Mouse (Mus musculus) limb, embryonic 12.5 days (tissue): ENCODE data around the gene Gpr84. TPM values are rescaled to one million over a fixed set of nuclear protein-coding genes. Genes with fewer than 3 reads are reported as not detected.

Source experiments
- ATAC-seq: fragments of 200-750 bp; cut with Nextera tagmentation; 2 replicates; pipeline ENCODE4 v1.8.0; 2017; ENCODE audit warnings: low read depth, moderate TSS enrichment; ENCODE audit not compliant: insufficient number of reproducible peaks, insufficient read depth, low FRiP score, low TSS enrichment
- H3K27ac ChIP-seq: fragments of 300-500 bp; sonication (generic); 2 replicates; pipeline ENCODE4 v1.5.1; 2016; ENCODE audit warnings: mild to moderate bottlenecking, moderate library complexity
- H3K27me3 ChIP-seq: fragments of 300-500 bp; sonication (generic); 2 replicates; pipeline ENCODE4 v1.6.1; 2016; ENCODE audit warnings: mild to moderate bottlenecking, moderate library complexity
- H3K36me3 ChIP-seq: fragments of 300-500 bp; sonication (generic); 2 replicates; pipeline ENCODE4 v1.6.1; 2016; ENCODE audit warnings: mild to moderate bottlenecking, moderate library complexity
- H3K4me1 ChIP-seq: fragments of 300-500 bp; sonication (generic); replicated peaks from 2 replicates; pipeline ENCODE4 v1.6.1; 2016
- H3K4me2 ChIP-seq: fragments of 300-500 bp; sonication (generic); 2 replicates; pipeline ENCODE4 v1.6.1; 2016; ENCODE audit warnings: mild to moderate bottlenecking, moderate library complexity
- H3K4me3 ChIP-seq: fragments of 300-500 bp; sonication (generic); replicated peaks from 2 replicates; pipeline ENCODE4 v1.5.1; 2016; ENCODE audit warnings: mild to moderate bottlenecking
- H3K9ac ChIP-seq: fragments of 300-500 bp; sonication (generic); replicated peaks from 2 replicates; pipeline ENCODE4 v1.6.1; 2016; ENCODE audit warnings: mild to moderate bottlenecking, moderate library complexity
- H3K9me3 ChIP-seq: fragments of 300-500 bp; sonication (generic); 2 replicates; pipeline ENCODE4 v1.6.1; 2016; ENCODE audit warnings: mild to moderate bottlenecking, moderate library complexity
- WGBS: fragments of 180-500 bp; shearing (Covaris S2); methylation state at CpG from one replicate; pipeline ENCODE4 v1.1.7; 2016; 5-methylcytosine and 5-hydroxymethylcytosine counted together
- polyA plus RNA-seq: library from polyadenylated mRNA; unstranded; fragments of >200 nt; fragmentation: Nextera tagmentation; extraction: Ambion mirVana; gene quantifications from 2 replicates; pipeline ENCODE4 v1.2.1, GENCODE M21; 2016

Gene Gpr84
- polyA plus RNA-seq, 1 experiment from 2014 or later = 0.31 TPM

DNA sequence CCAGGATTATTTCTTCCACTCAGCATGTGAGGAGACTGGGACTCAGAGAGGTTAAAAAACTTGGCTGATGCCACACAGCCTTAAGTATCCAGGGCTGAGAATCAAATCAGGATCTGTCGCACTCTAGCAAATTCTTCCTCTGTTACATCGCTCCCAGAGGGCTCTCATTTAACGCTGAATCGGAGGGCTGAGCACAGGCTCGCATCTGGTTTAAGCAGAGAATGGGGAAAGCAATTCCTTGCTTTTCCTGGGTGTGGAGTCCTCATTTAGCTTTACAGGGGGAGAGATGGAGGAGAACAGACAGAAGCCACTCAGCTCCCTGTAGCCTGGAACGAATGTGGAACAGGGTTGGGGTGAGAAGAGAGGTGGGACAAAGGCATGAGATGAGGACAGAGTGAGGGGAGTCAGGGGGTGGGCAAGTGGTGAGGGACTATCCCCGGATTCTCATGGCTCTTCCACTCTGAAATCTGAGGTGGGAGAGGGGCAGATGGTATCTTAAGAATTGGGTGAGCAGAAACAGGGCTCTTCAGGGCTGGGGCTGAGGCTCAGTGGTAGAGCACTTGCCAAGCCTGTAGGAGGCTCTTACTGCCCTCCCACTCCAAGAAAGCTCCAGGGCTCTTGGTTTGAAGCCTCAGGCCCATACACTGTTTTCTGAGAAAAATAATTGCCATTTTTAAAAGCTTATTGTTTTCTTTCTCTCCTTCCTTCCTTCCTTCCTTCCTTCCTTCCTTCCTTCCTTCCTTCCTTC is 25.2 kb upstream of the Gpr84 start:
- Histone ChIP-seq H3K27me3 (peaks cover 38% of the 10 kb centered on the region), H3K4me3 (no peak overlapping the region), H3K36me3 (no peaks in the 10 kb centered on the region), H3K4me1 (peaks cover 66% of the 10 kb centered on the region), H3K9ac (no peak overlapping the region), H3K27ac (no peak overlapping the region), H3K9me3 (no peaks in the 10 kb centered on the region), H3K4me2 (no peak overlapping the region)
- WGBS = 32% methylated on average over 7 of the region's 7 CpGs
- no peak for ATAC-seq

GRCm38 (mm10) chr15:103335040-103335439 is 24.6 kb upstream of the Gpr84 start:
- H3K36me3 ChIP-seq = no peaks in the 10 kb centered on the region
- WGBS = 58% methylated on average over 3 of the region's 3 CpGs
- peaks cover 32% of the 10 kb centered on the region for H3K27me3 ChIP-seq
- no peaks in the 10 kb centered on the region for H3K9me3 ChIP-seq
- H3K4me1 ChIP-seq = peaks cover 60% of the 10 kb centered on the region
- no peak overlapping the region for H3K4me3 ChIP-seq
- H3K4me2 ChIP-seq = no peak overlapping the region; the same call in 1 of the 2 replicates
- H3K27ac ChIP-seq = no peak overlapping the region
- H3K9ac ChIP-seq = no peak overlapping the region
- no peak for ATAC-seq

GRCm38 (mm10) chr15:103334194-103334593 is 23.8 kb upstream of the Gpr84 start:
- no peak; the same call in 1 of the 2 replicates for ATAC-seq
- WGBS = 3% methylated on average over 2 of the region's 2 CpGs
- no peak overlapping the region for H3K4me3 ChIP-seq

DNA sequence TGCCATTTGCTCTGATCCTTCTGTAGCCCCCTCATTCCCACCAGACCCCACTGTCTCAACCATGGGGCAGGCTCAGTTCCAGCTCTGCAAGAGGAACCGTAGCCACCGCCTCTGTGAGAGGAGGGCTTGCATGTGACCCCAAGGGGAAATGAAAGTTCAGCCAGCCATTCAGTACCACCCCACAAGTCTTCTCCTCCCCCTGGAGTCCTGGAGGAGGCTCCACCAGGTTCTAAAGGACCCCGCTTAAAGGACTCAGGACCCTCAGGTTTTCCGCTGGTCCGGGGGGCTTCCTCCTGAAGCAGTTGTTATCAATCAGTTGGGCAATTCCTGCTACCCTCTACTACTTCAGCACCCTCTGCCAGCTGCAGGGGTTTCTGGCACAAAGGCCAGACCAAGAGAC is 23.3 kb upstream of the Gpr84 start:
- peaks cover 49% of the 10 kb centered on the region for H3K4me1 ChIP-seq
- 58% methylated on average over 5 of the region's 5 CpGs for WGBS
- peaks cover 19% of the 10 kb centered on the region for H3K27me3 ChIP-seq
- no peaks in the 10 kb centered on the region for H3K9me3 ChIP-seq
- no peak overlapping the region for H3K27ac ChIP-seq
- ATAC-seq = no peak
- no peak overlapping the region for H3K4me3 ChIP-seq
- no peaks in the 10 kb centered on the region for H3K36me3 ChIP-seq
- no peak overlapping the region for H3K9ac ChIP-seq
- H3K4me2 ChIP-seq = peak overlapping the region; percentile 15; the same call in 1 of the 2 replicates

More at GRCm38 (mm10) chr15:103334194-103334593, 23.8 kb upstream of the Gpr84 start:
- Histone ChIP-seq H3K4me2 (peak overlapping the region; percentile 15; the same call in 1 of the 2 replicates), H3K27ac (no peak overlapping the region), H3K27me3 (peaks cover 24% of the 10 kb centered on the region), H3K36me3 (no peaks in the 10 kb centered on the region), H3K9me3 (no peaks in the 10 kb centered on the region), H3K9ac (no peak overlapping the region), H3K4me1 (peaks cover 54% of the 10 kb centered on the region)

GRCm38 (mm10) chr15:103333081-103333615 is 22.7 kb upstream of the Gpr84 start:
- no peak for ATAC-seq
- 0 out of 2 replicates have a peak overlapping the region, but pooled peaks have one; percentile 12 for H3K9ac ChIP-seq
- 0 out of 2 replicates have a peak overlapping the region, but pooled peaks have one; percentile 29 for H3K27ac ChIP-seq
- no peaks in the 10 kb centered on the region for H3K9me3 ChIP-seq
- H3K27me3 ChIP-seq = peaks cover 13% of the 10 kb centered on the region; the same call in 1 of the 2 replicates
- no peak overlapping the region for H3K4me3 ChIP-seq
- 63% methylated on average over 5 of the region's 5 CpGs for WGBS
- H3K36me3 ChIP-seq = no peaks in the 10 kb centered on the region
- H3K4me2 ChIP-seq = no peak overlapping the region
- peaks cover 45% of the 10 kb centered on the region for H3K4me1 ChIP-seq

- peaks cover 16% of the 10 kb centered on the region for H3K36me3 ChIP-seq
- peaks cover 28% of the 10 kb centered on the region for H3K4me1 ChIP-seq
- H3K27ac ChIP-seq = peak overlapping the region; percentile 83
- H3K9ac ChIP-seq = peak overlapping the region; percentile 83
- 2% methylated on average over 38 of the region's 40 CpGs for WGBS
- no peaks in the 10 kb centered on the region for H3K9me3 ChIP-seq
- ATAC-seq = peak; percentile 92
- H3K27me3 ChIP-seq = no peaks in the 10 kb centered on the region
- H3K4me3 ChIP-seq = peak overlapping the region; percentile 84
- peak overlapping the region; percentile 92 for H3K4me2 ChIP-seq
Measured at GRCm38 (mm10) chr15:103323455-103324247, 13.2 kb upstream of the Gpr84 start.

- H3K9ac ChIP-seq = peak overlapping the region; percentile 83
- 0% methylated on average over 12 of the region's 26 CpGs for WGBS
- H3K9me3 ChIP-seq = no peaks in the 10 kb centered on the region
- H3K4me2 ChIP-seq = peak overlapping the region; percentile 92
- H3K4me1 ChIP-seq = peaks cover 28% of the 10 kb centered on the region
- peak; percentile 50 for ATAC-seq
- peak overlapping the region; percentile 84 for H3K4me3 ChIP-seq
- no peaks in the 10 kb centered on the region for H3K27me3 ChIP-seq
- H3K36me3 ChIP-seq = peaks cover 22% of the 10 kb centered on the region
- peak overlapping the region; percentile 83 for H3K27ac ChIP-seq
Measured at GRCm38 (mm10) chr15:103323070-103323454, 12.7 kb upstream of the Gpr84 start.

DNA sequence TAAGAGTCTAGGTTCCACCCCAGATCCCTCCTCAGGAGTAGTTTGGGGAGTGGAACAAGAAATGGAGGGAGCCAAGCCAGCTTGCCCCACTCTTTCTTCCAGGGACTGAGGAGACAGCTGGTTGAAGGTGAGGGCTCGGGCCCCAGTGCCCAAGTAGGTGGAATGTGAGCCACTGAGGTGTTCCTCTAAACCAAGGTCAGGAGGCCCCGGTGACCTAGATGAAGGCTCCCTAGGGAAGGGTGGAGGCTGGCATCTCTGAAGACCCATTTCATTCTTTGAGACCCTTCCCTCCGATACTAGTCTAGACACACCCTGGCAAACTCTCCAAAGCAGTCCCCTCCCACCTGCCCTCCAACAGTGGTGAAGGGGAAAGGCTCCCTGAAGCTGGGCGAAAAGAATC is 12.0 kb upstream of the Gpr84 start:
- H3K27ac ChIP-seq = no peak overlapping the region
- H3K27me3 ChIP-seq = no peaks in the 10 kb centered on the region
- H3K4me1 ChIP-seq = peaks cover 28% of the 10 kb centered on the region
- H3K4me2 ChIP-seq = peak overlapping the region; percentile 92
- H3K9ac ChIP-seq = peak overlapping the region; percentile 83
- no peaks in the 10 kb centered on the region for H3K9me3 ChIP-seq
- ATAC-seq = no peak
- H3K4me3 ChIP-seq = peak overlapping the region; percentile 84
- WGBS = 56% methylated on average over 4 of the region's 4 CpGs
- H3K36me3 ChIP-seq = peaks cover 29% of the 10 kb centered on the region

DNA sequence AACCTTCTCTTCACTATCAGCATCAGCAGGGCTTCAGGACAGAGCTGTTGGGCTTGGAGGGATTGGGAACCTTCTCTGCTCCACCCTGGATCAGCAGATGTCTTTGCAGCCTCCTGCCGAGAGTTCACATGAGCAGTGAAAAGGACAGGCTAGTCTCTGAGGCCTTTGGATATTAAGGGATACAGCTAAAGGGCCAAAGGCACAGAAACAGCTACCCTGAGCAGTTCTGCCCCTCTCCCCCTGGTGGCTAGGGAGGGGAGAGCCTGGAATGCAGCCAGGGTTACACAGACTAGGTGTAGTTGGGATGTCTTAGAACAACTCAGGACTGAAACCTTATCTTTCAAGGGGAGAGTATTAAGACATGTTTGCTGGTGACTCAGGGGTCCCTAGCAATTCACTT is 10.7 kb upstream of the Gpr84 start:
- H3K4me1 ChIP-seq = peaks cover 28% of the 10 kb centered on the region
- ATAC-seq = no peak

DNA sequence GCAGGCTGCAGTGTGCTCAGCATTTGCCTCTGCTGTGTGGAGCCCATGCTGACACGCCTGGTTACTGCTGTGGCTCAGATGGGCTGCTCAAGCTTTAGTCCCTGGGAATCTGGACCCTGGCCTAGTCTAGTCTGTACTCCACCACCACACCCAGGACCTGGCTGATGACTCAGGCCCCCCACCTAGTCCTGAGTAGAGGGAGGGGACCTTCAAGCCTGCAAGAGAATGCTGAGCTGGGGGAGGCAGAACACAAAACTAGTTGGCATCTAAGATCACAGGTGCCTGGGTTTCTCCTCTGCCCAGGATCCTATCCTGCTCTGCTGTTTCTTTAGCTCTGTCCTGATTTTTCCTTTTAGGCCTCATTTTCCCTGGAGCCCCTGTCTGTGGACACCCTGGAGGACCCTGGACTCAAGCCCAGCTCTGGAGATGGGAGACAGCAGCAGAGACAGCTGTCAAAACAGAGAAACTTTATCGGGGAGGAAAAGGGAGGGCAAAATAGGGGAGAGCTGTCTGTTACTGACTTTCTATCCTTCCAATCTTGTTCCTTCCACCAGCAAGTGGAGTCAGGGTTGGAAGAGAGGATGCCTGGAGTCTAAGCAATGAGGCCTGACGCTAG is 7.9 kb upstream of the Gpr84 start:
- no peak overlapping the region for H3K4me2 ChIP-seq
- 85% methylated on average over 3 of the region's 3 CpGs for WGBS
- peaks cover 51% of the 10 kb centered on the region for H3K36me3 ChIP-seq
- no peak overlapping the region for H3K9ac ChIP-seq
- no peak overlapping the region for H3K27ac ChIP-seq
- H3K9me3 ChIP-seq = no peaks in the 10 kb centered on the region
- peaks cover 43% of the 10 kb centered on the region for H3K4me1 ChIP-seq
- no peak for ATAC-seq
- 0 out of 2 replicates have a peak, but pooled peaks cover 6% of the 10 kb centered on the region for H3K27me3 ChIP-seq
- no peak overlapping the region for H3K4me3 ChIP-seq

More for the DNA sequence above, 10.7 kb upstream of the Gpr84 start:
- no peak overlapping the region for H3K4me3 ChIP-seq
- H3K27me3 ChIP-seq = no peaks in the 10 kb centered on the region
- no peaks in the 10 kb centered on the region for H3K9me3 ChIP-seq
- H3K4me2 ChIP-seq = no peak overlapping the region
- H3K27ac ChIP-seq = no peak overlapping the region
- peaks cover 42% of the 10 kb centered on the region for H3K36me3 ChIP-seq
- no peak overlapping the region for H3K9ac ChIP-seq
- WGBS = 35% methylated on average over 1 of the region's 1 CpGs

DNA sequence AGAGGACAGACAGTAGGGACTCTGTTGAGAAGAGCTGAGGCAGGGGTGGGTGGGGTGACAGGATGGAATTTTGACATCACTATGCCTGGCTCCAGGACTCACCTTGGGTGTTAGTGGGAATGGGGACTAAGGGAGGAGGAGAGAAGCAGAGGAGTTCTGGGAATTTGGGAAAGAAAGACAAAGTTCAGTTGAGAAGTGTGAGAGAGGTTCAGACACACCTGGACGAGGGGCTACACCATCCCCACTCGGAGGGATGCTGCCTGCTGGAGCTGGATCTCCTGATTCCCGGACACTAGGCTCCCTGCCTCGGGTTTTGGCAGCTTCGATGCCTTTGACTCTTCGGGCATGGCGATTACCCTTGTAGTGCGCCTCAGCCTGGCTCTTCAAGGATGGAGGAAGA is 7.3 kb upstream of the Gpr84 start:
- Histone ChIP-seq H3K9ac (no peak overlapping the region), H3K9me3 (no peaks in the 10 kb centered on the region), H3K27me3 (0 out of 2 replicates have a peak, but pooled peaks cover 6% of the 10 kb centered on the region), H3K4me1 (peaks cover 41% of the 10 kb centered on the region), H3K4me2 (no peak overlapping the region), H3K4me3 (no peak overlapping the region), H3K36me3 (peaks cover 51% of the 10 kb centered on the region), H3K27ac (no peak overlapping the region)
- 89% methylated on average over 8 of the region's 8 CpGs for WGBS
- no peak for ATAC-seq
